Mouse (Mus musculus): ENCODE measurements around the gene Samd8. TPM values are rescaled to one million over a fixed set of nuclear protein-coding genes. Genes with fewer than 3 reads are reported as not detected.

Gene Samd8
- total and polyA plus RNA-seq, 3 experiments, result 5.4 to 9.5 (median 7.0) TPM

GRCm38 (mm10) chr14:21830876-21831767, 80.8 kb downstream of the Samd8 start:
- no peaks in the 10 kb centered on the region for H3K27me3 ChIP-seq (replicated peaks)
- TF ChIP-seq NELFE (IDR thresholded peaks at IDR 0.05; ENCODE audit: low read depth, low read length) (peak; percentile 89), RAD21 (IDR thresholded peaks at IDR 0.05; ENCODE audit: low read depth, low read length) (no peak), ZNF384 (IDR thresholded peaks at IDR 0.05; ENCODE audit: low read depth, low read length) (no peak), MAFK (IDR thresholded peaks at IDR 0.05; ENCODE audit: insufficient replicate concordance, low read length) (no peak), KAT2A (IDR thresholded peaks at IDR 0.05; ENCODE audit: insufficient replicate concordance, low read length) (peak; percentile 65; the same call in 1 of the 2 replicates), BHLHE40 (IDR thresholded peaks at IDR 0.05; ENCODE audit: low read depth, low read length) (peak; percentile 95), CTCF (conservative IDR thresholded peaks at IDR 0.05 in 1 of 2, IDR thresholded peaks at IDR 0.05 in 1 of 2; ENCODE audit: low read depth in 2 of 2, low read length in 2 of 2) (peak in 1 of 2 experiments; percentile 17; a peak in 1 of 4 replicates), NRF1 (IDR thresholded peaks at IDR 0.05; ENCODE audit: low read depth, low read length) (peak; percentile 73), CHD2 (IDR thresholded peaks at IDR 0.05; ENCODE audit: low read length) (0 out of 2 replicates have a peak, but pooled peaks have one; percentile 6), GABPA (IDR thresholded peaks at IDR 0.05; ENCODE audit: insufficient replicate concordance, low read depth, low read length) (no peak; the same call in 1 of the 2 replicates), MEF2A (IDR thresholded peaks at IDR 0.05; ENCODE audit: borderline replicate concordance, low read depth, low read length) (peak; percentile 61; the same call in 1 of the 2 replicates), ZMIZ1 (IDR thresholded peaks at IDR 0.05; ENCODE audit: low read depth, low read length) (peak; percentile 88), ELF1 (IDR thresholded peaks at IDR 0.05; ENCODE audit: low read depth, low read length) (0 out of 2 replicates have a peak, but pooled peaks have one; percentile 5), MYC (IDR thresholded peaks at IDR 0.05; ENCODE audit: low read depth, low read length) (peak; percentile 39; the same call in 1 of the 2 replicates), ETS1 (conservative IDR thresholded peaks at IDR 0.05; ENCODE audit: low read depth, low read length) (peak; percentile 20; the same call in 1 of the 2 replicates), IRF4 (IDR thresholded peaks at IDR 0.05; ENCODE audit: low read depth, low read length) (0 out of 2 replicates have a peak, but pooled peaks have one; percentile 8), SIN3A (IDR thresholded peaks at IDR 0.05; ENCODE audit: low read length) (peak; percentile 82; the same call in 1 of the 2 replicates), POLR2AphosphoS2 (IDR thresholded peaks at IDR 0.05; ENCODE audit: low read depth, low read length) (peak; percentile 77), USF2 (conservative IDR thresholded peaks at IDR 0.05; ENCODE audit: low read depth, low read length) (peak; percentile 90), MXI1 (IDR thresholded peaks at IDR 0.05; ENCODE audit: low read depth, low read length) (peak; percentile 72; the same call in 1 of the 2 replicates), MAZ (IDR thresholded peaks at IDR 0.05; ENCODE audit: low read depth, low read length) (no peak), UBTF (IDR thresholded peaks at IDR 0.05; ENCODE audit: low read depth, low read length) (0 out of 2 replicates have a peak, but pooled peaks have one; percentile 41), USF1 (IDR thresholded peaks at IDR 0.05; ENCODE audit: low read depth, low read length) (peak; percentile 94), POLR2A (IDR thresholded peaks at IDR 0.05; ENCODE audit: low read depth, low read length) (peak; percentile 83), HCFC1 (IDR thresholded peaks at IDR 0.05; ENCODE audit: low read depth, low read length) (peak; percentile 83), JUN (IDR thresholded peaks at IDR 0.05; ENCODE audit: insufficient read depth, low read depth, low read length) (no peak), TCF12 (IDR thresholded peaks at IDR 0.05; ENCODE audit: low read depth, low read length) (peak; percentile 83), MAX (IDR thresholded peaks at IDR 0.05; ENCODE audit: low read length) (peak; percentile 100)
- H3K4me1 ChIP-seq (ENCODE audit: control insufficient read depth in 1 of 2, insufficient read depth in 2 of 2), result peaks cover 0 to 32% of the 10 kb centered on the region in 2 experiments; a peak in 3 of 4 replicates
- H3K36me3 ChIP-seq (replicated peaks in 1 of 2; ENCODE audit: control insufficient read depth in 1 of 2, insufficient read depth in 1 of 2, low read length in 1 of 2), result peaks cover 15 to 27% of the 10 kb centered on the region in 2 experiments
- no peaks in the 10 kb centered on the region for H3K9me3 ChIP-seq (replicated peaks; ENCODE audit: low read length)
- peaks cover 42% of the 10 kb centered on the region for H3K79me2 ChIP-seq (replicated peaks; ENCODE audit: control insufficient read depth, extremely low read depth, insufficient read depth, poor library complexity, severe bottlenecking)
- H3K4me2 ChIP-seq (ENCODE audit: insufficient read depth, low read depth, poor library complexity, severe bottlenecking), result peak overlapping the region; percentile 65
- peak overlapping the region; percentile 90 to 98 (median 95) for H3K4me3 ChIP-seq (replicated peaks in 1 of 3; ENCODE audit: low read depth in 2 of 3, low read length in 2 of 3, poor library complexity in 1 of 3)
- in situ Hi-C loops (cut with MboI; ENCODE audit: low pct_ligation_motif_present, low pct_unique_long_range_greater_than_20kb, low sequenced_read_pairs) (no loop called here), dilution Hi-C loops (cut with MboI; ENCODE audit: extremely low pct_ligation_motif_present, extremely low pct_unique_long_range_greater_than_20kb, low sequenced_read_pairs) (no loop called here)
- peak; percentile 90 for DNase-seq (ENCODE audit: extremely low read depth)
- peak overlapping the region; percentile 70 for H3K27ac ChIP-seq (ENCODE audit: insufficient read depth, low read depth)
- H3K9ac ChIP-seq (ENCODE audit: insufficient read depth, low read depth), result peak overlapping the region; percentile 82
